Mouse (Mus musculus) ovary, adult 18-20 months (tissue): ENCODE results near the gene Ssh2.

Source experiments
- DNase-seq: peaks from one replicate; pipeline ENCODE4 v3.0.0; 2022; ENCODE audit warnings: low spot score, mixed read lengths

Ssh2 gene

GRCm38 (mm10) chr11:77492911-77493332 lies 276.8 kb downstream of the Ssh2 start:
- DNase-seq: peak; percentile 91

GRCm38 (mm10) chr11:77493512-77494343 lies 277.6 kb downstream of the Ssh2 start, which contains the start of gene Git1:
Gene Git1 (plus strand): TSS chr11:77493562.
- DNase-seq: peak; percentile 25

- DNase-seq: no peak
Observed at GRCm38 (mm10) chr11:77494344-77494676, 278.2 kb downstream of the Ssh2 start.

GRCm38 (mm10) chr11:77494782-77495181 lies 278.7 kb downstream of the Ssh2 start:
- no peak for DNase-seq

GRCm38 (mm10) chr11:77495507-77495906 lies 279.4 kb downstream of the Ssh2 start:
- no peak for DNase-seq

GRCm38 (mm10) chr11:77497341-77497756 lies 281.3 kb downstream of the Ssh2 start:
- peak; percentile 31 for DNase-seq

- no peak for DNase-seq
Observed at GRCm38 (mm10) chr11:77497851-77498250, 281.8 kb downstream of the Ssh2 start.

GRCm38 (mm10) chr11:77498261-77499139 lies 282.4 kb downstream of the Ssh2 start:
- DNase-seq: peak; percentile 16

- DNase-seq: no peak
Observed at GRCm38 (mm10) chr11:77499354-77499753, 283.3 kb downstream of the Ssh2 start.

GRCm38 (mm10) chr11:77500361-77501325 lies 284.6 kb downstream of the Ssh2 start:
- DNase-seq: no peak

GRCm38 (mm10) chr11:77501392-77501791 lies 285.3 kb downstream of the Ssh2 start:
- peak; percentile 31 for DNase-seq

GRCm38 (mm10) chr11:77501971-77502370 lies 285.9 kb downstream of the Ssh2 start:
- DNase-seq: no peak

- DNase-seq: no peak
Observed at GRCm38 (mm10) chr11:77502481-77502880, 286.4 kb downstream of the Ssh2 start.

- no peak for DNase-seq
Observed at GRCm38 (mm10) chr11:77503511-77503910, 287.4 kb downstream of the Ssh2 start.

GRCm38 (mm10) chr11:77504377-77504776 lies 288.3 kb downstream of the Ssh2 start:
- DNase-seq: no peak

GRCm38 (mm10) chr11:77505291-77505980 lies 289.3 kb downstream of the Ssh2 start:
- DNase-seq: no peak

- no peak for DNase-seq
Observed at GRCm38 (mm10) chr11:77506273-77506672, 290.2 kb downstream of the Ssh2 start.

GRCm38 (mm10) chr11:77506941-77507340 lies 290.9 kb downstream of the Ssh2 start:
- DNase-seq: no peak

- no peak for DNase-seq
Observed at GRCm38 (mm10) chr11:77507426-77507825, 291.3 kb downstream of the Ssh2 start.

GRCm38 (mm10) chr11:77508068-77509021 lies 292.3 kb downstream of the Ssh2 start:
- DNase-seq: peak; percentile 76
